Mouse (Mus musculus) lung, adult 18-20 months (tissue): Measurements from ENCODE around the gene Gm3045.

Source experiments
- DNase-seq, 2 experiments: peaks; one replicate each; pipeline ENCODE4 v3.0.0; 2022; ENCODE audit warnings: mixed read lengths in 2 of 2

Gm3045 gene

DNA sequence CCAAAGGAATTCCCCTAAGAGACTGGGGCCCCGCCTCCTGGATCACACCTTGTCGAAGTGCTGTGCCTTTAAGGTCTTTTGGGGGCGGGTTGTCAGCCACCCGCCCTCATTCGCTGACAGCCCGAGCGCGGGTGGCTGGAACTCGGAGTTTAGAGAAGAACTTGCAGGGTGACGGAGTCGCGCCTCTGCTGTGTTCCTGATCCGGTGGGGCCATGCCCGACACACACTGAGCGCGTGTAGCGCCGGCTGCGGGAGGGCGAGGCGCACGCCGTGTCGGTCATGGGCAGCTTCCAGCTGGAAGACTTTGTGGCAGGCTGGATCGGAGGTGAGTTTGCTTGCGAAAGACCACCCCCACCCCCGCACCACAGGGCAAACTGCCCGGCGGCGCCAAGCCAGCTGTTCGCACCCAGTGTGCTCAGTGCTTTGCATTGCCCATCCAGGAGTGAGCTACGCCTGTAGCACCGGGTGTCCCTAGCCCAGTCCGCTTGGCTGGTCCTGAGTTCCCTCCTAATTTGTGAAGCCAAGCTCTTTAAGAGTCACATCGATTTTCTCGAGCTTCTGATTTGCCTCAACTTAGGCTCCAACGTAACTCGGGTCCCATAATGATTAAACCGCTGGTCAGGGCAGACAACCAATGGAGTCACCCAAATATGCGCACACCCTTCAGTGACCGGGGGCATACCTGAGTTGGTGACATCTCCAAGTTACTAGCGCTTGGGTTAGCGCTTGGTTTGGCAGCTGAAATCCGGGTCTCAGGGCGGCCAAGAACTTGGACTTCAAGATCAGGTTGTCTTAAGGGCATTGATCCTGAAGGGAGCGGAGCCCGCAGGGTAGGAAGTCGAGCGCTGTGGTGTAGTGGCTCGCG, 12.0 kb downstream of the Gm3045 start, which contains the start of gene Slc25a48:
Gene Slc25a48, plus strand, starts transcription at position 145 of the 865 bp plus-strand sequence.
- DNase-seq, result peak; percentile 42 to 50

DNA sequence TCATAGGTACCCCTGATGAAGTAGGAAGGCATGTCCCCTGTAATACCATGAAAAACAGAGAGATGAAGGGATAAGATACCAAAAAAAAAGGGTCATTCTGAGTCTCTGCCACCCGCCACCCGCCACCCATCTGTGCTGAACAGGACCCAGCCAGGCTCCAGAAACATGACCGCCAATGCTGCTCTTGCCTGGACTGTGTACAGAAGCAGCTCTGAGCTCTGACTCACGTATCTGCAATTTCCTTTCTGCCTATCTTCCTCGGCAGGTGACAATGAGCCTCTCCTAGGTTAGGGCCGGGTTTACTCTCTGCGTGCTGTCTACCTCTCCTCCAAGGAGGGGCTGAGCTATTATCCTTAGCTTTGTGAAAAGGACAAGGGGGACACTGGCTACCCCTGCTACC, 17.0 kb downstream of the Gm3045 start:
- no peak for DNase-seq

GRCm38 (mm10) chr13:56444112-56444511, 17.7 kb downstream of the Gm3045 start:
- no peak for DNase-seq

- DNase-seq, result no peak
Observed at GRCm38 (mm10) chr13:56444996-56445395, 18.6 kb downstream of the Gm3045 start.

DNA sequence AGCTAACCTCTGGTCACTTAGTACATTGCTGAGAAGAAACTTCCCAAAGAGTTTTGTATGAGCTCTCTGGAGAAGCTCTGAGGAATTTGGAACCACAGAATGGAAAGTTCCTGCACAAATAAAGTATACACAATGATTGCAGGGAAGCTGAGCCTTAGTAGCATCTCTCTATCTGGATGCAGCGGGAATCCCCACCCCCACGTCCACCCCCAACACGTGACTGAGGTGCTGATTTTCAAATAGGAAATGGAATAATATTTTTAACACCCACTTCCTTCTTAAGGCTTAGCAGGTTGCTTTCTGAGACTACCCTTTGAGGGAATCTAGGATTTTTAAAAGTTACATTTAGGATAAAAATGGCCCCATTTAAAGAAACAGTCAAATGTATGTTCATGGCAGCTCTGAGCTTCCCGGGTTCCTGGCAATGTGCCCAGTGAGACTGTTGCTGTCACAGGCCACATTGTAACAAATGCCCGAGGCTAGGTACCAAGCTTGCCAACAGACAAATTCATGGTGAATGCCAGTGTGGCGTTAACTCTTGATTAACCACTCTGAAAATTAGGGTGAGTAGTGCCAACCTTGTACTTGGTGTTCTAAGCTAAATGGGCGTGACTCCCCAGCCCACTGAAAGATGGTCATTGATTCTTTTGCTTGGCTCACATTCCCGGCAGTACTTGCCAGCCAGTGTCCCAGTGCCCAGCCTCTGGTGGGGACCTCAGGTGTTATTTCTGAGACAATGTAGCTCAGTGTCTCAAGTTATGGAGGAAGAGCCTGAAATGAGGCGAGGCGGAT, 23.0 kb downstream of the Gm3045 start:
- no peak for DNase-seq

DNA sequence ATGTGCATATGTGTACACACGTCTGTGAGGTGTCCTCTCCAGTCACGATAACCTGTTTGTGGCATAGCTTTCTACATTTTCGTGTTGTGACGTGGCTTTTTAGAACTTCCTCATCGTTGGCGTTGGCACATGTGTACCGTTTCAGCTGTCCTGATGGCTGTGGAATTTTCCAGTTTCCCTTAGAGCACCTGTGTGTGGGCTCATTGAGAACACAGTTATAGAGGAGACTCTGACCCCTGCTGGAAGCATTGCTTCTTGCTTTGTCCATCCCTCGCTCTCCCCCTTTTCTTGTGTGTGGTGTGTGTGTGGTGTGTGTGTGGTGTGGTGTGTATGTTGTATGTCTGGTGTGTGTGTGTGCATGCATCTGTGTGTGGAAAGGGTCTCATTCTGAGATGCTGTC, 23.6 kb downstream of the Gm3045 start:
- DNase-seq, result no peak

GRCm38 (mm10) chr13:56458001-56458400, 31.6 kb downstream of the Gm3045 start:
- no peak for DNase-seq

- DNase-seq, result no peak
Observed at GRCm38 (mm10) chr13:56461460-56461859, 35.1 kb downstream of the Gm3045 start.

GRCm38 (mm10) chr13:56462791-56463190, 36.4 kb downstream of the Gm3045 start:
- DNase-seq, result no peak

- DNase-seq, result no peak
Observed at GRCm38 (mm10) chr13:56463261-56463660, 36.9 kb downstream of the Gm3045 start.

DNA sequence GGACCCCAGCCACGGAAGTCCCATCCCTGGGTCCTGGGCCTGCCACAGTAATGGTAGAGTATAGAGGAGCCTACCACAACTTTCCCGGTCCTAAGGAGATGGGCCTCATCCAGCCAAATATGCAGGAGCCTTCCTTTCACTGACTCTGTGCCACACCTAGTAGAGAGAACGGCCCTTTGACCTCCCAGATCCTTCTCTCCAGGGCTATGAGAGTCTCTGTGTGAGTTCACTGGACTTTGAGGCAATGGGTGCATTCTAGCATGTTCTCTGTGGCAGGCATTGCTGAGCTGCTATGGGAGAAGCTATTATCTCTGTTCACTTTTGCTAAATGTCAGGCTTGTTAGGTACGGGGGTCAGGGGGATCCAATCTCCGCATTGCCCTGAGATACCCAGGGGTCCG, 37.4 kb downstream of the Gm3045 start:
- no peak for DNase-seq

GRCm38 (mm10) chr13:56467786-56468185, 41.4 kb downstream of the Gm3045 start:
- no peak for DNase-seq

- no peak for DNase-seq
Observed at GRCm38 (mm10) chr13:56468536-56468935, 42.1 kb downstream of the Gm3045 start.

DNA sequence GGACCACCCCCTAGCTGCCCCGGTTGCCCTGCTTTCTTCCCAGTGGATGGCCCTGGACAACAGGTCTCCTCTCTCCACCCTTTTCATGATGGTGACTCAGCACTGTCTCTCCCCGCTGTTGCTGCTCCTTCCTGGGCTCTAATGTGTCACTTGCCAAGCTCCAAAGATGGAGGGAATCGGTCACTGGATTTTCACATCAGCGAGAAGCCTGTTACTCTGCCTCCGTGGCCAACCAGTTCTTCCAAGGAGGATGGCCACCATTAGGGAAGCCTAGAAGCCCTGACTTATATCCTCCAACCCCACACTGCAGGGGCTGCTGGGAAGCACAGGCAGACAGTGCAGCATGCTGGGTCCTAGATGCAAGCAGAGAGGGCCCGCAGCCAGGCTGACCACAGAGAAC, 44.8 kb downstream of the Gm3045 start:
- no peak for DNase-seq

- DNase-seq, result peak; percentile 43 to 62
Observed at GRCm38 (mm10) chr13:56471951-56472350, 45.6 kb downstream of the Gm3045 start.

DNA sequence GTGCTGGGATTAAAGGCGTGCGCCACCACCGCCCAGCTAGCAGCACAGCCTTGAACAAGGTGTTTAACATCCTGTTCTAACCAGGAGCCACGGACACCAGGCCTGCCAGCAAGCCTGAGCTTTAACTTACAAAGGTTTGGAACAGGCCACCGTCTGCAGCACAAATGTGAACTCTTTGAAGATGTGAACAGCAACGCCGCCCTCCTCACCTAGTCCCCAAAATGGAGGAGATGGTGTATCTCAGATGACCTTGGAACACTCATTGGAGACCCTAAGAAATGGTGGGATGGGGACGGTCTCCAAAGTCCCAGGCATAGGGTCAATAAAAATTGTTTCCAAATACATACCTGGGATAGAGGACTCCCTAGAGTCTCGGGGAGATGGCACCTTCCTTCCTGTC, 46.3 kb downstream of the Gm3045 start:
- no peak for DNase-seq

DNA sequence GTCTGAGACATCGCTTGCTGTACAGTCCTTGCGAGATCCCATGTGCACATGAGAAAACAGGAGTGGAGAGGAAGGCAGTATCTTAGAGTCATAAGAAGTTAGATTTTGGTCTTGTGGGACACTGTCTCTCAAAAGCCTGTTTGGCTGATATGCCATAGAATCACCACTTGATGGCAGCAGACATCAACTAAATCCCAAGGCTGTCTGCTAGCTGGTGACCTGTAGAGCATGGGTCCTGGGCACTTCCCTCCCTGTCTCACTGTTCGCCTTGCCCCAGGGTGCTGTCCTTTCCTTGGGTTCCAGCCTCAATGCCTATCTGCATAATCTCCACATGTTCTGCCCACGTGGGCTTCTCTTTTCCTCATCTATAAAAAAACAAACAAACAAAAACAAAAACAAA, 49.0 kb downstream of the Gm3045 start:
- DNase-seq, result peak; percentile 27 to 48

DNA sequence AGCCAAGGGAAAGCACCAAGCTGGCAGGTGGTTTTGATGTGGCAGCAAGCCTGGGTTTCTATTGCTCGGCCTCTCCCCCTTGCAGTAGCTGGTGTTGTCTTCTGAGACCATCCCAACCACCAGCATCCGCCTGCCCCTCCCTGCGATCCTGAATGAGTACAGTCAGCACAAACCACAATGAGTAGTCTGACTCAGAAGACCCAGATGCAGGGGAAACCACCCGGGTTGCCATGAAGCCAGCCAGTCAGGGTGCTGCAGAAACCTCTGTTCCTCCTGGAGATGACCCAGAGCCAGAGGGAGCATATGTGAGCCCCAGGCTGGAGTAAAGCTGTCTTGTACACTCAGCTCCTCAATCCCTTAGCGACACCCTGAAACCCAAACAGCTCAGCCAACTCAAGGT, 50.4 kb downstream of the Gm3045 start:
- DNase-seq, result peak in 1 of 2 experiments; percentile 17

DNA sequence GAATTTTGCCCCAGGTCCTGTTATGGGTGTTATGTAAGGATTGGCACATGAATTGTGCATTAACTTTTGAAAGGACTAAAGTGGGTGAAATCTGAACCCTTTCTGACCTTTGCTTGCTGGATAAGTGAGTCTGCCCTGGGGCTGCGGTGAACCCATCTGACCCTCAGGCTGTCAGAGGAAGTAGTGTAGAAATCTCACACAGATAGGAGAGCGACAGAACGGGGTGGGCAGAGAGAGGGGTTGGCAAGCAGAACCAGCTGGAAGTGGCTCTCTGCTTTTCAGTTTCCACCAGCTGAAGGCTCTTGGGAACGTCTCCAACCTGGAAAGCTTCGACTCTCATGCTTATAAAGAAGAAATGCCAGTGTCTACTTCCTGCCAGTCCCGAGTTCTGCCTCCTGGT, 50.9 kb downstream of the Gm3045 start:
- peak; percentile 7 to 12 for DNase-seq

DNA sequence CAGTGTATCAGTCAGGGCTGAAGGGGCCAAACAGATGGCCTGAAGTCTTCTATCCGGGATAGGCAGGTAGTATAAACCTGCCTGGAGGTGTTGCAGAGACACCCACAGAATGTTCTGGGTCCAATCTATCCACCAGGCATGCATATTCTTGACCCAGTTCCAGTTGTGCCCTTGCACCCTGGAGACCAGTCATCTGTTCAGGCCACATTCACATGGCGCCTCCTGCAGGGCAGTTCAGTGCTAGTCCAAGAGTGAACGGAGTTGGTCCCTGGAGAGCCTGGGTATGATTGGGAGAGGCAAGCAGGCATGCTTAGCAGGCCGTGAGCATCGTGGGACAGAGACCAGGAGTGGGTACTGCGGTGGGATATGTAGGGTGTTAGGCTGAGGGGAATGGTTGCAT, 51.6 kb downstream of the Gm3045 start:
- no peak for DNase-seq

DNA sequence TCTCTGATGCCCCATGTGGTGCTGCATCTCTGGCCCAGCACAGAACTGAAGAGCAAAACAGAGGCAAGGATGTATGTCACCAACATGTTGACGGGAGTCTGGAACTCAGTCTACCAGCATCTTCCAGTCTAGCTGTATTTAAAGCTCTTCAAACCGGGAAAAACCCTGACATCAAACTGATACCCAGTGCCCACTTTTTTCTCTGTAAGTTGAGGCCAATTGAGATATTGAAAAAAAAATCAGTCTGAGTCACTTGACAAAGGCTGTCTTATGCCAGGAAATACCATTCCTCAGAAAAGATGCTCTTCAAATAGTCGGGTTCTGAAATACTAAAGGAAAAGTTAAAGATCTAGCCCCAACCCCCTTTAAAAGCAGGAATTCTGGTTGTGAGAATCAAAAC, 55.8 kb downstream of the Gm3045 start, which contains the start of gene Il9:
Gene Il9, minus strand, starts transcription at position 101 of the 400 bp plus-strand sequence.
- no peak for DNase-seq
